Mouse (Mus musculus) E14TG2a.4 (cell line): ENCODE results near the gene Olfr175-ps1.

Experiments used
- CTCF ChIP-seq: conservative IDR thresholded peaks from 2 replicates; pipeline ENCODE4 v1.5.1; 2014; ENCODE audit warnings: low read length
- POU5F1 ChIP-seq: IDR thresholded peaks from 2 replicates; pipeline ENCODE4 v1.6.1; 2014; ENCODE audit warnings: low read length, borderline replicate concordance

- TF ChIP-seq CTCF, result no peak
- TF ChIP-seq POU5F1, result no peak
Measured at GRCm38 (mm10) chr16:58874668-58875067, 48.1 kb upstream of the Olfr175-ps1 start, which contains the start of gene Olfr177.
